Mouse (Mus musculus) naive thymus-derived CD4-positive, alpha-beta T cell, adult 2 months (primary cell): ENCODE data around the gene Psmd1.
A peak's percentile ranks its signal among the peaks of the same experiment; 100 is the strongest.
"Not testable (repeated sequence)": the region's sequence is repeated elsewhere in the genome, so short reads cannot be mapped to it uniquely, and the experiment has no call there.

ENCODE experiments used
- DNase-seq: peaks from one replicate; pipeline ENCODE4 v3.0.0-alpha.2; 2011; ENCODE audit warnings: low read depth

Psmd1 gene

DNA sequence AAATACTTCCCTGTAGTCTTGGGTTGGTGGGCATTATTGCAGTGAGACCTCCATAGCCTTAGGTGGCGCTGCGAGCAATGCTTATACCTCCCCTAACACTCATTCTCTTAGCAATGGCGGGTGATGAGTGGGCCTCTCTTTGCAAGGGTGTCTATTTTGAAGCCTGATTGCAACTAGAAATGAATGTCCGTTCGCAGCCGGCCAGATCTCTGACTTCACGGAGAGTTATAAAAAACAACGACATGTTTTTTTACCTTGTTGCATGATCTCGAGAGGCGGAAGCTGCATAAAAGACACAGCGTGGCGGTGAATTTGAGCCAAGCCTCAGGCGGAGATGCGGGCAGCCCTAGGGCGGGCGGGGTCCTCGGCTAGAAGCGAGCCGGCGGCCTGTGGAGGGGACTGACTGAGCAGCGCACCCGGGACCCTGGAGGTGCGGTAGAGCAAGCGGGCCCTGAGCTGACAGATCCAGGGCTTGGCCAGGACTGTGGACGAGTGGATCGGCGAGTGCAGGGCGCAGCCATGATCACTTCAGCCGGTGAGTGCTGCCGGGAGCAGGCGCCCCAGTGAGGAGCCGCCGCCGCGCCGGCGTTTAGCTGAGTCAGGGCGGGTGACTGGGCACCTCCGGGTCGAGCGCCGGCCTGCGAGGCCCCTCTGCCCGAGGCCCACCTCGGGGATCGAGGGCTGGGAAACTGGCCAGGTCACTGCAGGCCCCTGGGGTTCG, at the start of gene Psmd1:
Gene Psmd1, plus strand, starts transcription at position 117 of the 721 bp plus-strand sequence.
- DNase-seq = peak; percentile 97

DNA sequence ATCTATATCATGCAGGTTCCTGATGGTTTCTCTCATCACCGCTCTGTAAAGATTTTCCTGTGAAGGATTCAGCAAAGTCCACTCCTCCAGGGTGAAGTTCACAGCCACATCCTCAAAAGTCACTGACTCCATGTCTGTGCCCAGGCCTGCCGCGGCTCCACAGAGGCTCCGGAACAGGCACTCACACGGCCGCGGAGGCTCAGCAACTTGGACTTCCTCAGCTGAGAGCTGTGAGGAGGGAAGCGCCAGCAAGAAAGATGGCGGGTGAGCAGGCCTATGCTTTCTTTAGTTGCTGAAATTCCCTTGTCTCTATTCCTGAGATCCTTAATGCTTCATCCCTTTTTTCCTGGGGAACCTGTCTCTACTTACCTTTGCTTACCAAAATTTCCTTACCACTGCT, 48.4 kb upstream of the Psmd1 start:
- not testable (repeated sequence) for DNase-seq

DNA sequence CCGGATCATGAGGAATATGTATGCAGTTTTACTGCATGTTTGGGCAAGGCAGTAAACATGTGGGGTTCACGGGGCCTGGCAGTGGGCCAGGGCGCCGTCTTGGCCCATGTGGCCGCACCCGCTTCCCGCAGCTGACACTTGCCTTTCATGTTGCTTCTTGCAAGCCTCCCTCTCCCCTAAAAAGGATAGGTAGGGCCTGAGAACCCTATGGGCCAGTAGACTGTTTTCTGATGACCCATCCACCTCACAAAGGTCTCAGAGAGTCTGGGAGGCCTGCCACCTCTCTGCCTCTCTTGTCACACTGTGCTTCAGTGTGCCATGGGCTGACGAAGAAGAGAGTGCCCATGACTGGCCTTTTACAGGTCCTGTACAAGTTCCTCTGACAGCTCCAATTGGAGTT, 47.7 kb upstream of the Psmd1 start, which contains the start of gene Spata3:
Gene Spata3, plus strand, starts transcription at position 301 of the 400 bp plus-strand sequence.
- DNase-seq = no peak

DNA sequence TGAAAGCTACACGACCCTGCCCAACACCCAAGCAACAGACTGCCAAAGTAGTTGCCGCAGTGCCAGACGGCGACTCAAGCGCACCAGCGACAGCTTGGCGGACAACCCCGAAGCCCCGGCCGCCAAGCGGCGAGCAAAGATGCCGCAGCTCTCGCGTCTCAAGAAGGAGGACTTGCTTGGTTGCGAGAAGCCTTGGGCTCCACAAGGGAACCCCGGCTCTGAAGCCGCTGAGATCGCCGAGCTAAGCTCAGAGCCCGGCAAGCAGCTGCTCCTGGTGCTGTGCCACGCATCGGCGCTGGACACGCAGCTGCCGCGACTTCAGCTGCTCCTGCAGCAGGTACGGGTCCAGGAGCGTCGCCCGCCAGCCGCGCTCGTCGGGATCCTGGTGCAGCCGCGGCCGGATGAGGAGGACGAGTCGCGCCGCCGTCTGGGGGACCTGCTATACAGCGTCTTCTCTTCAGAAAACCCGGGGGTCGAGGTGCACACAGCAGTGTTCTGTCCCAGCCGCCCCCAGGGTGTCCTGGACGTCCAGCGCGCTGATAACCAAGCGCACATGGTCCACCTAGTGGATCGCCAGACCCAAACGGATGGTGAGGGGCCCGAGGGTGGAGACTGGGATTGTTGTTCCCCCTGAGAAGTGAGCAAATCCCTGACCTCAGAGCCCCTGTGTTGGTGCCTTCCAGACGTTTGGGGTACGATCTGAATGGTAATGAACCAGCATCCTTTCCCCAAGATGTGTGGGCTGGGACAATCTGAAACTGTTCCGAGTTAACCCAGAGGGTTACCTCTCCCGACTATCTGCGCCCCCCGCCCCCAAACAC, 45.7 kb upstream of the Psmd1 start:
- peak; percentile 60 for DNase-seq

DNA sequence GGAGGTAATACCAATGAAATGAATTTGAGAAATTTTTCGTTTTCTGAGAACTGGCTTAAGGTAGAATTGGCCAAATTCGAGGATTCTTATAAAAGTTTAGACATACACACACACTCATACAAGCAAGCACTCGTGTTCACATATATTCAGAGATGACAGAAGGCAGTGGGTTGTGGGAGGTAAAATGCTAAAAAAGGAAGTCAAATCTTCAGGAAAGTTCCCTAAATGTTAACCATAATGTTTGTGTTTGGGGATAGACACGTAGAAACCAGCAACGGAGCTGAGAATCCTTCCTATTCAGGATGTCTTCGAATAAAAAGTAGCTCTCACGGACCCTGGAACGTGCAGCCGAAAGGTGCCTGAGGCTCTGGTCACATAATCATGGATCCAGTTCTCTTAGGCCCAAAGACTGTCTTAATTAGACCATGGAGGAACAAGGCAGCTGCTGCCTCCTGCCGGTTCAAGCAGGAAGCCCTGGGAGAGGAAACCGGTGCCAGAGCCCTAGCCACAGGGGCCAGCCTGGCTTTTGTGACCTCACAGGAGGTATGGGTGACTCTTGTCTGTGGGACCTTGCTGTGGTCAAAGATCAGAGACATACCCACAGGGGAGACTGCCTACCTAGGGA, 42.7 kb upstream of the Psmd1 start:
- peak; percentile 32 for DNase-seq

DNA sequence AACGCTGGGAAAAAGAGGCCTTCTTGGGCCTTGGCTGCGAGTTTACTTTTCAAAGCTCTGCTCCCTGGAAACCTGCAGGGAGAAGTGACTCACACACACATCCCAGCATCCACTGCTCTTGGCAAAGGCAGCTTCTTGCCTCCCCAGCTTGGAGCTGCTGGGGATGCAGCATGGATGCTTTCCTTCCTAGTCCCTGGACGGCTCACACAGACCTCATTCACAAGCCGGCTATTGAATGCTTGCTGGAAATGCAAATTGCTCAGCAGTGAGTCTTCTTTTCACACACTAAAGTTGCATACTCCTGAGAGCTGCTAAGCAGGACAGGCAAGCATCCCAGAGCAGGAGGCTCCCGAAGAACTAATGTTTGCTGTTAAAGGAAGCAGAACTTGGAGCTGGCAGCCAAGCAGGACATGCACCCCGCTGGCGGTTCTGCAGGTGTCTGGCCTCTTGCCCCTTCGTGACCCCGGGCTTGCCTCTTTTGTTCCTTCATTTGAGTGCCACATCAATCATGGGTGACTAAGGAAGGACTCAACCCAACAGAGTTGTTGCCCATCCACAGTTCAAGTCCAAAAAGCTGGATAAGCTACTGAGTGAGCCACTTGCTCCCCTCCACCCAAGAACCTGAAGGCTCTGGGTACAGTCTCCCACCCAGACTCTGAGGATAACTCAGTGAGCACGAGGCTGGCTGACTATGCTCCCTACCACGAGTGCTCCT, 31.8 kb upstream of the Psmd1 start:
- no peak for DNase-seq

DNA sequence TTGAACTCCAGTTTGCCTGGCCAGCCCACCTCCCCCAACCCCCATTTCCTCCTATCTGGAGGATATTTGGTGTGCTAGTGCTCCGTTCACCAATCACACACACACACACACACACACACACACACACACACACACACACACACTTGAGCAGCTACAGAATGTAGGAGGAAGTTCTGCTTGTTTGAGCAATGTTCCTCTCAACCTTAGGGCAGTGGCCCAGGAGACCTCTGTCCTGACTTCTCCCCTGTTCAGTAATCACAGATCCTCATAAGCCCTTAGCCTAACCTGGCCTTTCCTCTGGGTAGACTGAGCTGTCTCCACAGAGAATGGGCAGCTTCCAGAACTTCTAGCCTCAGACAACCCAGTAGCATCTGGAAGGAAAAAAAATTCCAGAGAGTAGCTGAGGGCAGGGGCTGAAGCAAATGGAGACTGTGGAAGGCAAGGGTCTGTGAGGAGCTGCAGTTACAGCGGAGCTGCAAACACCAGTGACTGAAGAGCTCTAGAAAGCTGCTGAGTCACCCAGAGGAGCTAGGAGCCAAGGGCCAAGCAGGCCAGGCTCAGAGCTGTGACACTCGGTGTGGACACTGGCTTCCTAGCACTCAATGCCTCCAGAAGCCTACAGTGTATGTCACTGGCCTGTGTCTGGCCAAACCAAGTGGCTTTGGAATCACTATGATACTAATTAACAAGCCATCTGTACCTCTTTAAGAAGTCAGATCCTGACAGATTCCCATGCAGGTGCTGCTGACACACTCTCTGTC, 25.8 kb upstream of the Psmd1 start:
- DNase-seq = no peak

DNA sequence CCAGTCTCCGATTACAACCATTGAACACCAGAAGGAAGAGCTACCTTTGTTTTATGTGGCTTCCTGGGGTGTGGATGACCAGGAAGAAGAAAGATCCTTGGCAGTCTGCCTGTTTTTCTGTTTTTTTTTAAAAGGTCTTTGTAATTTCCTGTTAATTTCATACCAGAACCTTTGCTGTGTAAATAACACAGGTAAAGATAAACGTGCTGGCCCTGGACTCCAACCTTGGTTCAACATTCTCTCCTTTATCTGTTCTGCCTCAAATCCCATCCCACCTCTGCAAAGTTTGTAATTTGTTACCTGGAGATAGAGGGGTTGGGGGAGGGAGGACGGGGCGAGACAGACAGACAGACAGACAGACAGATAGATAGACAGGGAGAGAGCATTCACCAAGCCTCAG, 24.1 kb upstream of the Psmd1 start:
- DNase-seq = no peak

DNA sequence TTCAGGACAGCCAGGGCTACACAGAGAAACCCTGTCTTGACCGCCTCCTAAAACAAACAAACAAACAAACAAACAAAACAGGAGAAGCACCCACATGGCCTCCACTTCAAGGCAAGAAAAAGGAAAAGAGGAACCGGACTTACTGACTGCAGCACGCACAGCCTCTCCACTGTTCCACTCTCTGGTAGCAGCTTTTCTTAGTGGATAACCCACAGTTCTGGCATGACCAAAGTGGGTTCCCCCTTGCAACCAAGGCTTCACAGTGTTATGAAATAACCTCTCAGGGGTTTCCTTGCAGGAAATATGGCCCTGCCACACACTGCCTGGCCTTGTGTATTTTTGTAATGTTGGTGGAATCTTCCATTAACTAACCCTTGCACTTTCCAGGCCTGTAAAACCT, 23.4 kb upstream of the Psmd1 start:
- DNase-seq = no peak

DNA sequence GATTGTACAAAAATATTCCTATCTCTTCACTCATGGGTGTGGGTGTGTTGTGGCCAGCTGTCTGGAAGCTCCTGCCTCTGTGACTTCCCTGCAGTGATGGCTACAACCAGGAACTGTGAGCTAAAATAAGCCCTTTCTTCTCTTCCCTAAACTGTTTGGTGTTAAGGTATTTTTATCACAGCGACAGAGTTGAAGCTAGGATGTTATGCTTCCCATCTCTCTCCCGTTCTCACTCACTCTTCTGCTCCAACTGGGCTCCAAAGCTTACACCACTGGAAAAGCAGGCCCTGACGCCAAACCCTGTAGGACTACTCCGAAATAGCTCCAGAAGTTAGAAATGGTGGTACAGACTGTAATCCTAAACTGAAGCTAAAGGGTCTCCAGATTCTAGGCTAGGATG, 19.1 kb upstream of the Psmd1 start:
- no peak for DNase-seq

DNA sequence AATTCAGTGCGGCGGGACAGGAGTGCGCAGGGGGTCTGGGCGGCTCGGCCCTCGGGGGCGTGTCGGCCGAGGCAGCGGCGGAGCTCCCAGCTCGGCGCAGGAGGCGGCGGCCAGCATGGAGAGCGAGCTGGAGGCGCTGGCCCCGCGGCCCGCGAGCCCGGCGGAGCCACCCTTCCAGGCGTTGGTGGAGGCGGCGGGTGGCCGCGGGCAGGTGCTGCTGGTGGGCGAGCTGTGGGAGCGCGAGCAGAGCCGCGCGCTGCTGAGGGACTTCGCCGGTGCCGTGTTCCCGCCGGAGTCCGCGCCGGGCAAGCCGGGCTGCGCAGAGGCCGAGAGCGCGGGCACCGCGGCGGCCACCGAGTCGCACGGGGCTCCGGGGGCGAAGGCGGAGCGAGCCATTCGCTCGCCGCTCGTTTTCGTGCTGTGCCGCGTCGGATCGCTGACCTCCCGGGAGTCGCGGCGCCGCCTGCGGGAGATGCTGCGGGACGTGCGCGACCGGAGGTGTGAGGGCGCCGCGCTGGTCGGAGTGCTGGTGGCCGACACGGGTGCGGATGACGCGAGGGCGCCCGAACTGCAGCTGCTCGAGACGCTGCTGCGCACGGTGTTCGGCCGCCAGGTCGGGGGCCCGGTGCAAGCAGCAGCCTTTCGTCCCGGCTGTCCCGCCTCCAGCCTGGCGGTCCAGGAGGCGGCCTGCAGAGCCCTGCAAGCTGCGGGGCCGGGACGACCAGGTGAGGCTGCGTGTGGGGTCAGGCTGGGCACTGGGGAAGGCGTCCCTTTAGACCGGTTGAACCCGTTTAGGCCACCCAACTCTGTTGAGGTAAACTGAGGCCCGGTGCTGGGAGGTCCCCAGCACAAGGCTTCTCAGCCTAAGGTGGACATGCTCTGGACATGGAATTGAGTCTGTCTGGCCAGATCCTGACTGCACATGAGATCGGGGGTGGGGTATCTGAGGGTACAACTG, 18.1 kb upstream of the Psmd1 start, which contains the start of gene 2810459M11Rik:
Gene 2810459M11Rik, plus strand, starts transcription at position 16 of the 958 bp plus-strand sequence.
- DNase-seq = peak; percentile 10

DNA sequence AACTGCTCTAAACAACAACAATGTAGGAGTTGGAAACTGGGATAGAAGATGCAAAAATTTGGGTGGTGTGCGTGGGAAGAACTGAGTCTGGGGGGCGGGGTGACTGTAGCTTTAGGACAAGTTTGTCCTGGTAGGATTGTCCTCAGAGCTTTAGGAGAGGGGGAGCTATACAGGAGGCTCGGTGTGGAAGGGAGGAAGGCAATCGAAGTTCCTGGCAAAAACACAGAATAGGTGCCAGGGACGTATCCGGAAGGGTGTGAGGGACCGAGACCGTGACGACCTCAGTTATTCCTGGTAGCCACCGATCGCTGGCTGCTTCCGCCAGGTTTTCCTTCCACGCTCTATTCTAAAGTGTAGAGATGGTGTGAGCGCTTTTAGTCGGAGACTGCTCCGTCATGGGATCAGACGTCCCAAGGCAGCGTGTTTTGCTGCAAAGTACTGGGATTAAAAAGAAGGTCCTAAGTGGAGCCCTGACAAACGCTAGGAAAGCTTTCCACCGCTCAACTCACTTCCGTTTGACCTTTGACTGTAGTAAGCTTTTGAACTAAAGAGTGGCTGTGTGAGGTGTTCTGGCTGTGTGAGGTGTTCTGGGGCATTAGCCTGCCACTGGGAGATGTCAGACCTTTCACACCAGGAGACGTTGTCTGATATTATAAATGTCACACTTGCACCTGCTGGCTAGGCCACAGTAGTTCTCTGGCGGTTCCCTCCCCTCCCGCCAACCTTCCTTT, 17.2 kb upstream of the Psmd1 start:
- no peak for DNase-seq

DNA sequence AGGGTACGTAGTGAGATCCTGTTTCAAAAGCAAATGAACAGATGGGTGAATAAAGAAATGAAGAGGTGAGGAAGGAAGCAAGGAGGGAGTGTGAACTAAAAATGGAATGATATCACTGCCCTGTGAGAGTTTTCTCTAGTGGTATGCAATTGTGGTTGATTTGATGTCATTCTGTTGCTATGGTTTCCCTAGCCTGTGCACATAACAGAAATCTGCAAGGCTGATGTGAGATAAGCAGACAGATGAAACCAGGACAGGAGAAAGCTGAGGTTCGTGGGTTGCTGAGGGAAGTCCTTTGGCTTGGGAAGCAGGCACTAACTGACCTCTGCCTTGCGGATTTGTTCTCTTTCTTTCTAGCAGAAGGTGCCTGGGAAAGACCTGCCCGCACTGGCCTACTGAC, 16.0 kb upstream of the Psmd1 start:
- peak; percentile 25 for DNase-seq

DNA sequence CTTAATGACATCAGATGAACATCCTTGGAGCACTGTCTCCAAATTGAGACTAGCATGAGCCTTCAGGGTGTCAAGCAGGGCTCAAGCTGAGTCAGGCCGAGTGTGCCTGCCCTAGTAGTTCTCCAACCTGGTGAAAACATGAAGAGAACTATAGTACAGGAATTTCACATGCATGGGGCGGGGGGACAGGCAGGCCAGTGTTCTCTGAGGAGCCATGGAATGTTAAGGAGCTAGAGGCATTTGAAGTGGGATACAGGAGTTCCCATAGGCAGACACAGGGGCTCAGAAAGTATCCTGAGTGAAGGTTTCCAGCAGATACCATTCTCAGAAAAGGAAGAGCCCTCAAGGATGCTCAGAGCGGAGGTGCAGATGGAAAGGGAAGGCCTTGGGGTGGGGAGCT, 15.4 kb upstream of the Psmd1 start:
- no peak for DNase-seq

DNA sequence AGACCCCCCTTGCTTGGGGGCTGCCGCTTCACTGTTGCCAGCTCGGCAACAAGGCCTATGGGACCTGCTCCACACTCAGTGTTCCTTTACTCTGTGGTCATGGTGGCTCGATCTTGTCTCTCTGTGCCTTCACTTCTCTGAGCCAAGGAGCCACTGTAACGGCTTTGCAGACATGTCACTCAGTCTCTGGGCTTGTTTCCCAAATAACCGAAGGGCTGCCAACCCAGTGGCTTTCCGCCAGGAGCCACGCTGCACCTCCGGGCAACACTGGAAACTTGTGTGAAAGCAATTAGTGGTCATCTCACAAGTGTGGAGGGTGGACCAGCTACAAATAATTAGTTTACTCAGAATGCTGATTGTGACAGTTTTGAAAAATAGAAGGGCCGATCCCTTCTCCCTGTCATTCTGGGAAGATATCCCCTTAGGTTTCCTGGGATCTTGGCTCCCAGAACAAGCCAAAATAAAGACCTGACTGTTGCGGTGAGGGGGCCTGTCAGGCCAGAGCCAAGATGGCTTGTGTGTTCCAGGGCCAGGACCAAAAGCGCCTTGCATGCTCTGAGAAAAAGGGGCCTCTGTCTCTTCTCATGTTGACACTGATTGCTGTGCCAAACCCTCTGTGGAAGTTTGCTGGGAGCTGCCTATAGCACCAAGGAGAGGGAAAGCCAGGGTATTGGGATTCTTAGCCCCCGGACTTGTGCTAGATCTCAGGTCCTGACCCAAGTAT, 10.8 kb upstream of the Psmd1 start:
- DNase-seq = no peak

DNA sequence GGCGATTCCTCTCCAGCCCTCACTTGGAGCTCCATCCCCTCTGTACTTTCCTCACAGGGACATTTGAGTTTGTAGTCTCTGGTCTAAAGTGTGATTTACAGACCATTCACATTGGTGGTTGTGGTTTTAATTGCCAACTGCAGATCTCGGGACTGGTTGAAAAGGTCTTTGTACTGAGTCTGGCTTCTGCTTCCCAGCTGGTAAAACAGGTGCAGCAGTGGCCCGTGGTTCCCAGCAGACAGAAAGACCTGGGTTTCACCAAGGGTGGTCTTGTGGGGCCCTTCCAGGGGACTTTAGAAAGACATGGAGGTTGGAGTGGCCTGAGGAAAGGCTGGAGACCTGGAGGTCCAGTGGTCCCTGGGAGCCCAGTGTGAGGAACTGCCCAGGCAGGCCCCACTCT, 9.2 kb upstream of the Psmd1 start:
- DNase-seq = no peak

DNA sequence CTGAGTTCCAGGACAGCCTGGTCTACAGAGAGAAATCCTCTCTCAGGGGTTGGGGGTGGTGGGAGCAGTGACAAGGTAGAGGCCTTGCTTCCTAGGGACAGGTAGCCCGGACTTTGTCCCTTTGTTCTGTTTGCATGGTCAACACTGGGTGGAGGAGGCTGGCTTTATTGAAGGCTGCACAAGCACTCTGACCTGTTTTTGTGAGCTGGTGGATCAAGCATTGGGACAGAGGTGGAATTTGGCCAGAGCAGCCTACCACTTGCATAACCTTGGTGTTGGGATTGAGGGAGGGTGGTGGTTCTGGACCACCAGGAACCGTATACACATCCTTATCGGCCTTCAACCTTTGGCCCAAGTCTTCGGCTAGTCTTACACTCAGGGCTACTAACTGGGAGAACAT, 7.9 kb upstream of the Psmd1 start:
- DNase-seq = no peak

DNA sequence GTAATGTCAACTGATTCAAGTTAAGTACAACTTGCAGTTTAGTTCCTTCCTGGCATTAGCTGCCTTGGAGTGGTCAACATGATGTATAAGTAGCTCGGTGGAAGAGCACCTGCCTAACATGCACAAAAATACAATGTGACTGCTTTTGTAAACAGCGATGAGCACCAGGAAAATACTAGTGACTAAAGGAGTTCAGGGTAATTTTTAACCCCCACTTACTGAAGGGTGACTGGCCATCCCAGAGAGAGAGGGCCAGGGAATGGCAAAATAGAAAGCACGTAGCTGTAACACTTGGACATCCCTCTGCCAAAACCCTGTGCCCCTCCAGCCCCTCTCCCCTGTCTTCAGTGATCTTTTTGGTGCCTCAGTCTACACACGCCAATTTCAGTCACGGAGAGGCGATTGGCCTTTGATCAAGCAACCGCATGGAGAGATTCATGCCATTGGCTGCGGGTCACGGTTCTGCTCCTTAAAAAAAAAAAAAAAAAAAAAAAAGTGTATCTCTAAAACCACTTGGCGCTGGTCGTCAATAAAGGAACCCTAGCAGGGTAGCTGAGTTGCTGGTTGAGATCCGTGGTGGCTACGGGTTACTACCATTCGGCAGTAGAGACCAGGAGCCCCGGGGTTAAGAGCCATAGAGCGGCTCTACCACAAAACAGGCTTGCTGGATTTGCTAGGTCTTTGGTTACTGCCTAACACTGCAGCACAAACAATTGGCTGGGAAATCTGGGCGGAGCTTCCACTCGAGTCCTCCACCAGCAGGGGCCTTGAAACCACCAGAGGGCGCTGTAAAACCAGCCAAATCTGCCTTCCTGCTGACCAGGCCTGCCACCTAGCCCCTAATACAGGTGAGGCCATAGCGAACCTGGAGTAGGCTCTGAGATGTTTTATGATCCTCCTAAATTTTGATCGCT, 5.1 kb upstream of the Psmd1 start:
- DNase-seq = peak; percentile 95
